Mouse (Mus musculus) liver (tissue): ENCODE results near the gene Ugt1a7c.
"Not testable (repeated sequence)": the region's sequence is repeated elsewhere in the genome, so short reads cannot be mapped to it uniquely, and the experiment has no call there.

ENCODE experiments used
- DNase-seq: peaks from one replicate; pipeline ENCODE4 v3.0.0-alpha.2; 2020; ENCODE audit warnings: mixed read lengths

The Ugt1a7c gene

GRCm38 (mm10) chr1:88225301-88225700 is 130.4 kb downstream of the Ugt1a7c start:
- not testable (repeated sequence) for DNase-seq

- no peak for DNase-seq
Observed at GRCm38 (mm10) chr1:88225741-88226140, 130.9 kb downstream of the Ugt1a7c start.

GRCm38 (mm10) chr1:88226670-88227379 is 132.0 kb downstream of the Ugt1a7c start, which contains the start of gene Mroh2a:
Gene Mroh2a (plus strand): TSS chr1:88226986.
- DNase-seq = no peak

GRCm38 (mm10) chr1:88227482-88227881 is 132.6 kb downstream of the Ugt1a7c start:
- DNase-seq = no peak

- no peak for DNase-seq
Observed at GRCm38 (mm10) chr1:88228121-88228520, 133.3 kb downstream of the Ugt1a7c start.

GRCm38 (mm10) chr1:88229566-88229965 is 134.7 kb downstream of the Ugt1a7c start:
- no peak for DNase-seq

- DNase-seq = no peak
Observed at GRCm38 (mm10) chr1:88229986-88230385, 135.1 kb downstream of the Ugt1a7c start.

GRCm38 (mm10) chr1:88230421-88230820 is 135.6 kb downstream of the Ugt1a7c start:
- no peak for DNase-seq

GRCm38 (mm10) chr1:88230981-88231802 is 136.3 kb downstream of the Ugt1a7c start:
- no peak for DNase-seq

- no peak for DNase-seq
Observed at GRCm38 (mm10) chr1:88231803-88232499, 137.1 kb downstream of the Ugt1a7c start.

- DNase-seq = no peak
Observed at GRCm38 (mm10) chr1:88232664-88233380, 138.0 kb downstream of the Ugt1a7c start.

GRCm38 (mm10) chr1:88233421-88234247 is 138.8 kb downstream of the Ugt1a7c start:
- no peak for DNase-seq

- DNase-seq = no peak
Observed at GRCm38 (mm10) chr1:88234248-88234610, 139.4 kb downstream of the Ugt1a7c start.

- DNase-seq = no peak
Observed at GRCm38 (mm10) chr1:88234646-88235045, 139.8 kb downstream of the Ugt1a7c start.

- no peak for DNase-seq
Observed at GRCm38 (mm10) chr1:88235046-88235893, 140.4 kb downstream of the Ugt1a7c start.

- DNase-seq = no peak
Observed at GRCm38 (mm10) chr1:88235894-88236415, 141.1 kb downstream of the Ugt1a7c start.

GRCm38 (mm10) chr1:88237311-88237710 is 142.4 kb downstream of the Ugt1a7c start:
- no peak for DNase-seq

GRCm38 (mm10) chr1:88238771-88239170 is 143.9 kb downstream of the Ugt1a7c start:
- no peak for DNase-seq

- DNase-seq = no peak
Observed at GRCm38 (mm10) chr1:88240072-88240471, 145.2 kb downstream of the Ugt1a7c start.

GRCm38 (mm10) chr1:88240579-88240978 is 145.7 kb downstream of the Ugt1a7c start:
- no peak for DNase-seq

GRCm38 (mm10) chr1:88243861-88244260 is 149.0 kb downstream of the Ugt1a7c start:
- no peak for DNase-seq
